Mouse (Mus musculus) erythroid progenitor cell, adult 5-6 weeks (primary cell): ENCODE results near the gene Krt5. TPM values are rescaled to one million over a fixed set of nuclear protein-coding genes. Genes with fewer than 3 reads are reported as not detected.
"Not testable (repeated sequence)": the region's sequence is repeated elsewhere in the genome, so short reads cannot be mapped to it uniquely, and the experiment has no call there.

Experiments used
- ATAC-seq: replicated peaks from 2 replicates; pipeline ENCODE4 v1.8.0; 2016; ENCODE audit warnings: moderate number of reproducible peaks, mild to moderate bottlenecking, moderate TSS enrichment, inconsistent platforms; ENCODE audit not compliant: poor library complexity, low FRiP score, severe bottlenecking
- total RNA-seq, 2 experiments: library from RNA; stranded (forward) in 1 of 2; stranded (reverse) in 1 of 2; fragments of 150-400 nt in 1 of 2; fragments of 186-747, 209-891 nt in 1 of 2; gene quantifications; 2 replicates each; pipeline versions ENCODE4 v1.2.3 to v1.2.4; 2015 to 2017; ENCODE audit warnings: low replicate concordance in 2 of 2

Gene Krt5
- not detected in 2 replicates for total RNA-seq (2015; ENCODE audit: low replicate concordance)
- total RNA-seq (2017; ENCODE audit: low replicate concordance): not detected in 2 replicates

DNA sequence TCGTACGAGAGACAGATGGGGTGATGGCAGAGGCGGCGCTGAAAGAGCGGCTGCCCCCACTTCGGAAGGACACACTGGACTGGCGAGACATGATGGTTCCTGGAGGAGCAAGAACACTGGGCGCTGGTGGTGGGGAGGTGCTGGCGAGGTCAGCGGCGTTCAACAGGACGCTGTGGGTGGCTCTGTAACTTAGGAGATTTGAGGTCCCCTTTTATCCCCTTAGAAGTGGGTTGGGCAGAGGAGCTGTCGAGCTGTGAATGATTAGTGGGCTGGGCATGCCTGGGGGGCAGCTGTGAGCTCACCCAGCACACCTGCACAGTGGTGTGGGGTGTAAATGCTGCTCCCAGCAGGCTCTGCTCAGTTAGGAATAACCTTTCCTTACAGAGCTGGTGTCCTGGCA, at the start of gene Krt5:
Gene Krt5 (minus strand): TSS at position 179 of the 400 bp plus-strand sequence.
- no peak for ATAC-seq

DNA sequence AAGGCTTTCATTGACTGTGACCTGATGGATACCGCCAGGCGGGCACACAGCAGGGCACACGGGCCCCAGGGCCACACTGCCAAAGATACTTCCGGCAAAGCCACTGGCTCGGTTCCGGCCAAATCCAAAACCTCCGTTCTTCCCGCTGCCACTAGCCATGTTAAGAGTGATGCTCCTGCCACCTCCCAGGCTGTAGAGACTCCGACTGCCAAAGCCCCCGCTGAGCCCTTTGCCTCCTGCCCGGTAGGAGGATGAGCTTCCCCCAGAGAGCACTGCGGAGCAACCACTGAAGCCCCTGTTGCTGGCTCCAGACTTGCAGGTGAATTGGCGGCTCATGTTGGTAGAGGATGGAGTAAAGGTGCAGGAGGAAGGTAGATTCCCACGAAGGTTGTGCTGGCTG, 30.0 kb upstream of the Krt5 start, which contains the start of gene Krt71:
Gene Krt71 (minus strand): TSS at position 399 of the 400 bp plus-strand sequence.
- no peak for ATAC-seq

DNA sequence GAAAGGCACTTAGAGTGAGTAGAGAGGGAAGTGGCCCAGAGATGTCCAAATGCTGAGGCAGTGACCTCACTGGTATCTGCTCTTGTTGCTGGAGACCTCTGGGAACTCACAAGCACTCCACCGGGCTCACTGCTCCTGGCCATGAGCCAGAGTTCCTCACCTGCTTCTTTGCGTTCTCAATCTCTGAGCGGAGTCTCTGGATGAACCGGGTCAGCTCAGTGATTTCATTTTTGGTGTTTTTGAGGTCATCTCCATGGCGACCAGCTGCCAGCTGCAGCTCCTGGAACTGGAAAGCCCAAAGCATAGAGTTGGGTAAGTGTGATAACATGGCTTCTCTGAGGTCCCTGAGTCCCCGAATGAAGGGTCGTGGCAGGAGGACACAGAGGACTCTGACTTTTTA, 25.1 kb upstream of the Krt5 start:
- ATAC-seq: no peak

DNA sequence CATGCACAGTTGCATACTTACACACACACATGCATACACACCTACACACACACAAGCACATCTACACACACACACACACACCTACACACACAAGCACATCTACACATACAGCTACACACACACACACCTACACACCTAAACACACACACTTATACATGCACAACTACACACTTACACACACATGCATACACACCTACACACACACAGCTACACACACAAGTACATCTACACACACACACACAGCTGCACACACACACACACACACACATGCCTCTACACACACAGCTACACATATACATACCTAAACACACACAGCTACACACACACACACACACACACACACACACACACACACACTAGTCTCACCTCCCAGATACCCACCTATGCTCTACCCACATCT, 18.0 kb upstream of the Krt5 start:
- ATAC-seq: no peak

DNA sequence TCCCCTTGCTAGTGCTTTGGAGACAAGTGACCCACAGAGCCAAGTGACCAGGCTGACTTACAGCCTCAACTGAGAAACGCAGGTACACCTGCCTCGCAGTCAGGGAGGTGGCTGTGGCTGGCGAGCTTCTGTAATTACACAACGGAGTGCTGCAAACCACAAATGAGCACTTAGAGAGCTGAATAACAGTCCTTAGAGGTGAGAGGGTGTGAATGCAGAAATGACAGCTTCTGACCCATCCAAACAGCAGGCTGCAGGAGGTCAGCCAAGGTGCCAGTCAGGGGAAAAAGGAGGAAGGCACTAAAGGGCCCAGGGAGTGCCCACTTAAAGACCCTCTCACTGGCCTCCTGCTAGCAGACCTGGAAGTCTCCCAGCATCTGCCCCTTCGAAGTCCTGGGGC, 12.0 kb upstream of the Krt5 start:
- ATAC-seq: no peak

DNA sequence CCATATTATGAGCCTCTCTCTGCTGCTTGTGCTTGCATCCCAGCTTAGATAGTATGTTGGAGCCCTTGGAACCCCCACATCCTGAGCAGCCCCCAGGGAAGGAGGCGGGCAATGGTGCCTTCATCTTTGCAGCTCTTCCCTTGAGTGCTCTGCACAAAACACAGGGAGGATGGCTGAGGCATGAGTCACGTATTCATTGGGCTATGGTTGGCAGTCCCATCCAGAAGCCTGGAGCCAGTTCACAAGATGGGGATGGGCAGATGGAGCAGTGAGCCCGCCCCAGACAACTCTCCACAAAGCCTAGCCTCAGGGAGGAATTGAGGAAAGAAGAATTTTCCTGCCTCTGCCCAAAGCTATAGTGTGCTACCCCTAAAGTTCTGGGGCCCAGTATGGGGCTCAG, 3.1 kb upstream of the Krt5 start:
- no peak for ATAC-seq

DNA sequence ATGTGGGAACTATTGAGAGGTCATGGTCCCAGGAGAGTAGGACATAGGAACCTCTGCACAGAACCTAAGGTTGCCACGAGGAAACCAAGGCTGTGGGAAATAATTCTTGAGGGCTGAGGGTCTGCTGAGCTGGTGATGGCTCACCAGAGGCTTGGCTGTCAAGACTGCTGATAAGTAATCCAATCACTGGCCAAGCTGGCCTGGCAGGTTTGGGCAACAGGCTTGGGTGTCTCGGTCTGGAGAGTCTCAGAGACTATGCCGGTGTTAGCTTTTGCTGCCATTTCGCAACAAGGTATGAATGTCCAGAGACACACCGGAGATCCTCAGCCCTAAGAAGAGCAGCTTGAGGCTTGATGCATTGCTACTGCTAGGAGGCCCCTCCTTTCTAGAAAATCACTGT, 1.7 kb upstream of the Krt5 start:
- no peak for ATAC-seq

DNA sequence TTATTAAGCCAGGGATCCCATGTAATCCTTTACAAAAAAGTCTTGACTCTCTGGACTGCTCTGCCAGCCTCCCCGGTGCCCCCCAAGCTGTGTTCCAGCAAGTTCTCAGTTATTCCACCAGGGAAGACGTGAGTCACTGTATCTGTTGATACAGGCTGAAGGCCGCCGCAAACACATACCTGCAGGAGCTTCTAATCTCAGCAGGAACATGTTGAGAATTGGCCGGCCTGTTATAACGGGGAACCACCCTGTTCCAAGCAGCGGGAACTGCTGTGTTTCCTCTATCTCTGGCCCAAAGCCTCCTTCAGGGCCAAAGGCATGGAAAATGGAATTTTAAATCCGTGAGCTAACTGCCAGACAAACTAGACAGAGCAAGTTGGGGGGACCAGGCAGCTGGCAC, 1.0 kb upstream of the Krt5 start:
- no peak for ATAC-seq

DNA sequence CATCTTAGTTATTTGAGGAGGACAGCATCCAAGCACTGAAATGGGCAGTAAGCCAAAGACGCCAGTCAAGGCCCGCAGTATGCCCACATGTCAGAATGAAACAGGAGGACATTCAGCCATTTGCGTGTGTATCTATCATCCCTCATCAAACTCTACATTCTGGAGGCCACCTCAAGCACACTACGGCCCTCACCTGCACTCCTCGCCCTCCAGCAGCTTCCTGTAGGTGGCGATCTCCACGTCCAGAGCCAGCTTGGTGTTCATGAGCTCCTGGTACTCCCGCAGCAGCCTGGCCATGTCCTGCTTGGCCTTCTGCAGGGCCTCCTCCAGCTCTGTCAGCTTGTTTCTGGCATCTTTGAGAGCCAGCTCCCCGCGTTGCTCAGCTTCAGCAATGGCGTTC, 4.0 kb downstream of the Krt5 start:
- no peak for ATAC-seq

DNA sequence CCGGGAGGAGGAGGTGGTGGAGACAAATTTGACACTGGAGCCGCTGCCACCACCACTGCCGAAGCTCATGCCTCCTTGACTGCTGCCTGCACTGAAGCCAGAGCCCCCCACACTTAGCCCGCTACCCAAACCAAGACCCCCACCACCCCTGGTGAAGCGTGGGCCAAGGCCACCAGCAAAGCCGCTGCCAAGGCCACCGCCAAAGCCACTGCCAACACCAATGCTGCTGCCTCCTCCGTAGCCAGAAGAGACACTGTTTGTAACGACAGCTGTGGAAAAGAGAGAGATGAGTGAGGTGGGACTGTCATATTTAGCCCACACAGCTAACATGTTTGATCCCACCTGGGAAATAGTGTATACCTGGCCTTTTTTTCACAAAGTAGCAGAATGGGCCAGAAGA, 5.2 kb downstream of the Krt5 start:
- no peak for ATAC-seq

DNA sequence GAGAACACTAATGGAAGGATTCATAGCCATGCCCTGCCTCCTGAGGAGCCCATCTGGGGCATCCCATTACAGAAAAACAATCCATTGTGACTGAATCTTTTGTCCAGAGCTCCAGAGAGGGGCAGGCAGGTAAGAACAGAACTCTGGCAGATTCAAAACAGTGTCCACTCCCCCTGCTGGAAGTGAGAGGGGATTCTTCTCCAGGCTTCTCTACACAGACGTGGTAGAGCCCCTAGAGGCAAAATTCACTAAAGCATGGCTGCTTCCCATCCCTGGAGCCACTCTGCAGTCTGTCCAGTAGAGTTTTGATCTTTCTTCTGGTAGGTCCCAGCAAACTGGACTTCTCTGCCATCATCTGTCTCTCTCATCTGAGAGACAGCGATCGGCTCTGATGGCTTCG, 8.6 kb downstream of the Krt5 start:
- no peak for ATAC-seq

DNA sequence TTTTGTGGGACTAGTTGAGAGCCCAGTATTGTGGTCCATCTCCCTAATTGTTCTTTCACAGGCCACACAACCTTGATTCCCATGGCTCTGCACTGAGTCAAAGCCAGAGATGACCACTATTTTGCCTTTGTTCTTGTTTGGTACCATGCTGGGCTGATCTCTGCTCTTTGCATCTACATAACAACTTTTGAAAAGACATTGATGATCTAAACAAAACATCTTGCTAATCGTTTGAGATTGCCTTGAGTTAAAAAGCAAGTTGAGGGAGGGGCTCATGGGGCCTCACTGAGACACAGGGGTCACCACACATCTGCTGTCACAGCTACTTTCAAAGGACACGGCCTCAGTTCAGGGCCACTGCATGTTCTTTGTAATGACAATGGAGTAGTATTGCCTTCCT, 10.3 kb downstream of the Krt5 start:
- no peak for ATAC-seq

DNA sequence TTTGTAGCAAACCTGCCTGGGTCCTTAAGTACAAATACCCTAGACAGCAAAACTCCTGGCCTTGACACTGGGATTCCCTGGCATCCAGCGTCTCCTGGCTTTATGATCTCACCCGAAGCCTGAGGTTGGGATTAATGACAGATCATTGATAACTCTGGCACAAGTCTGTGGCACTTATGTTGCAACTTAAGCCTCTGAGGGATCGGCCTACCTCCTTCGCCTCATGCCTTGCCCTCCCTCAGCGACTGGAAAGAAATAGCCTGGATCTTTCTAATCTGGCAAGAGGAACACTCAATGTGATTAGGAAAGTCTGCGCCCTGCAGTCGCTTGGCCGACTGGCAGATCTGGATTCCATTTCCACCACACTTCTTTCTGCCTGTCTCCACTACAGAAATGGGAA, 12.8 kb downstream of the Krt5 start:
- ATAC-seq: no peak

DNA sequence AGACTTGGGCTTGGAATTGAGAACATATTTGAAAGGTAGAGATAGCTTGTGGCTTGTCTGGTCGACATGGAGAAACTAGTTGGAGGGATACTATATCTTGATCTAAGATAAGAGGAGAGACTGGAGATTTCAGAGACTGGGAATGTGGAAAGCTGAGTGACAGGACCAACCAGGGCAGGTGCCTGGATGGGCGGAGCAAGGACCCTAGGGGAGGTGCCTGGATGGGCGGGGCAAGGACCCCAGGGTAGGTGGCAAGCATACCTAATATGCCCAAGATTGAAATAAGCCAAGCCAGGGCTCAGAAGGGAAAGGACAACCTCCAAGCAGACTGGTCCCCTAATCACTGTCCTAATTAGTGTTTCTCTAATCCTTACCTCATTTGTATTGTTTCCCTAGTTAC, 13.5 kb downstream of the Krt5 start:
- no peak for ATAC-seq

DNA sequence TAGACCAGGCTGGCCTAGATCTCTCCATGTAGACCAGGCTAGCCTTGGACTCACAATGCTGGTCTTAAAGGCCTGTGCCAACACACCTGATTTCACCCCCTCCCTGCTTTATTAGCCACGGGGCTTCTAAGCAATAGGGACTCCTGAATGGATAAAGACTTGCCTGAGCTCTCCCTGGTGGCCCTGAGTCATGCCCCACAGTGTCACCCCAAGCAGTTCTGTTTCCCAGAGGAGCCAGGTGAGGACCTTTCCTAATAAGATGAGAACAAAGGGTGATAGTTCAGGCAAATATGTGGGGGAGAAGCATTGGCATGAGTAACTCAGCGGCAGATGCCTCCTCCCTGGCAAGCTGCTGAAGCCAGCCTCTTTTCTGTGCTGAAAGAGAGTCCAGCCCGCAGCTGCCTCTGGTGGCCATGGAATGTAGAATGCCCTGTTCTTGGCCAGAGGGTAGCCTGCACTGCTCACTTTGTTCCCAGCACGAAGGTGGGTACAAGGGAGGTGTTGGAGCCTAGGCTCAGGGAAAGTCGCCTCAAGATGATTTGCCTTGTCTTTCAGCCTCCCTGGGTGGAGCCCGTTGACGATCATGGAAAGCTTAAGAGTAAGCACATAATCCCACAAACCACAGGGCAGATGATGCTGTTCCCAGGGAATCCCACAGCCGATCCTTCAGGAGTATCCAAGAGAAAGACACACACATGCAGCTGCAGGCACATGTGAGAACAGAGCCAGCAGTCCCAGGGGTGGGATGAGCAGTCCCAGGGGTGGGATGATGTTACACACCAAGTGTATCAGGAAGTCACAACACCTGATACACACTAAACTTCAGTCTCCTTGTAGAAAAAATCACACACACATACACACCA, 15.1 kb downstream of the Krt5 start:
- no peak for ATAC-seq

DNA sequence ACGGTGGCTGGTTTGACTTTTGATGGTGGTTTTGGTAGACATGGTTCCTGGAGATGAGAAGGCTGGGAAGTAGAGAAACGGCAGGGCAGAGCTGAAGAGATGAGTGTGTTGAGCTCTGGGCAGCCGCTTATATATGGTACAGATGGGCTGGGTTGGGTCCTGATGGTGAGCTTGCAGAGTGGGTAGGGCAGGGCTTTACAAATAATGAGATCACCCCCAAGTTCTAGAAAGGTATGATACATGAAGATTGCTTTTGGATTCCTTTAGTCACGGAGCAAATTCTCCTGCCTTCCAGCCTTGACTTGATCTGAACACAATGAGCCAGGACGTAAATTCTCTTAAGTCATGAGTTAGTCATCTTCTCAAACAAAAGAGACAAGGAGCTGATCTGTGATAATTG, 18.5 kb downstream of the Krt5 start, which contains the start of gene Krt6a:
Gene Krt6a (minus strand): TSS at position 101 of the 400 bp plus-strand sequence.
- ATAC-seq: no peak

DNA sequence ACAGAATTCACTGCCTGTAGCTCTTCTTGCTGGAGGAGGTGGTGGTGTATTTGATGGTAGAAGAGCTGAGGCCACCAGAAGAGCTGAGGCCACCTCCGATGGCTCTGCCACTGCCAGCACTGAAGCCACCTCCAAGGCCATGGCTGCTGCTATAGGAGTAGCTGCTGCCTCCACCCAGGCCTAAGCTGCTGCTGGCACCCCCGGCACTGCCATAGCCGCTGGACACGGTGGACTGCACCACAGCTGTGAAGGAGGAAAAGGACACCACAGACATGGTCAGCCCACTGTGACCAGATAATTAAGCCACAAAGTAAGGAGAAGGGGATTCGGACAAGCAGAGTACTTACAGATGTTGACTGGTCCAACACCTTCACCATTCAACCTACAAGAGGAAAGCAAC, 22.2 kb downstream of the Krt5 start:
- not testable (repeated sequence) for ATAC-seq

DNA sequence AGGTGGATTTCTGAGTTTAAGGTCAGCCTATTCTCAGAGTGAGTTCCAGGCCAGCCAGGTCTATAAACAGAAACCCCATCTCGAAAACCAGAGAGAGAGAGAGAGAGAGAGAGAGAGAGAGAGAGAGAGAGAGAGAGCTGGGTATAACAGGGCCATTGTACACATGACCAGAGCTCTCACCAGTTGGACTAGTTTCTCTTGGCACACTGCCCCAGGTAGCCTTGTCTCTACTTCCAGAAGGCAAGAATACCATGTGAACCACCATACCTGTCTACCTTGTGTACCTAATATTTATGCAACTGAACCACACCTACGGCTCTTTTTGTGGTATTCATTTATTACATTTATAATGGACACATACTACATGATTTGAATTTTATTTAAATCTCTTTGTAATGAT, 24.5 kb downstream of the Krt5 start:
- ATAC-seq: no peak

DNA sequence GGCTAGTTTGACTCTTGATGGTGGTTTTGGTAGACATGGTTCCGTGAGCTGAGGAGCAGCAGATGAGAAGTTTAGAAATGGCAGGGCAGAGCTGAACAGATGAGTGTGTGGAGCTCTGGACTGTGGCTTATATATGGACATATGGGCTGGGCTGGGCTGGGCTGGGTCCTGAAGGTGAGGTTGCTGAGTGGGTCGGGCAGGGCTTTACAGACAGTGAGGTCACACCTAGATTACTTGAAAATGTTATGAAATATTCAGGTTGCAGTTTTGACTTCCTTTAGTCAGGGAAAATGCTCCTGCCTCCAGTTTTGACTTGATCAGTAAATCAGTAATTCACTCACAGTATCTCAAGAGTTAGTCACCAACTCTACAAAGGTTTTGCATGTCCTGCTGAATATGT, 32.5 kb downstream of the Krt5 start, which contains the start of gene Krt6b:
Gene Krt6b (minus strand): TSS at position 101 of the 400 bp plus-strand sequence.
- ATAC-seq: no peak

DNA sequence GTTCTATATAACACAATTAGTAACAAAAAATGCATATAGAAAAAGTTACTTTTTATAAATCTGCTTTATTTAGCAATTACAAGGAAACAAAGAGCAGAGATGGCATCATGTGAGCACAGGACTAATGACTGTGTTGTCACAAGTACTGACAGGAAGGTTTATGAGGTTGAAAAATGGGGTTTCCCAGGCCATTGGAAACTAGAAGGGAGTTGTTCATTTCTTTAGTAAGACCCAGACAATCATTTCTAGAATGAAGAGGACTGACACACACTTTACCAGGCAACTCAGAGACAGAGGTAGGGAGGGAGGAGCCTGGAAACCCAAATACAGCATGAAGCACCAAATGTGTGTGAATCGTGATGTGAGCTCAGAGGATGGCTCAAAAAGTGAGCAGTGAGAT, 36.7 kb downstream of the Krt5 start:
- no peak for ATAC-seq
